Mouse (Mus musculus): ENCODE results near the gene Socs5.

The Socs5 gene

GRCm38 (mm10) chr17:87167407-87167806 is 59.9 kb downstream of the Socs5 start:
- peak; percentile 25 to 33 for DNase-seq (ENCODE audit: low spot score in 2 of 2)

GRCm38 (mm10) chr17:87169076-87169475 is 61.6 kb downstream of the Socs5 start:
- peak; percentile 31 to 55 for DNase-seq (ENCODE audit: low spot score in 2 of 2)

GRCm38 (mm10) chr17:87170364-87170763 is 62.9 kb downstream of the Socs5 start:
- DNase-seq (ENCODE audit: low spot score in 2 of 2), result no peak

GRCm38 (mm10) chr17:87172031-87172430 is 64.6 kb downstream of the Socs5 start:
- DNase-seq (ENCODE audit: low spot score in 2 of 2), result no peak

GRCm38 (mm10) chr17:87173966-87174365 is 66.5 kb downstream of the Socs5 start:
- DNase-seq (ENCODE audit: low spot score in 2 of 2), result no peak

- DNase-seq (ENCODE audit: low spot score in 2 of 2), result peak in 1 of 2 experiments; percentile 26
Measured at GRCm38 (mm10) chr17:87174651-87175331, 67.3 kb downstream of the Socs5 start.

- no peak for DNase-seq (ENCODE audit: low spot score in 2 of 2)
Measured at GRCm38 (mm10) chr17:87176066-87177012, 68.9 kb downstream of the Socs5 start.

- DNase-seq (ENCODE audit: low spot score in 2 of 2), result peak; percentile 50 to 59
Measured at GRCm38 (mm10) chr17:87178596-87179590, 71.4 kb downstream of the Socs5 start.

- no peak for DNase-seq (ENCODE audit: low spot score in 2 of 2)
Measured at GRCm38 (mm10) chr17:87179939-87180550, 72.6 kb downstream of the Socs5 start.

GRCm38 (mm10) chr17:87181683-87182346 is 74.3 kb downstream of the Socs5 start:
- DNase-seq (ENCODE audit: low spot score in 2 of 2), result no peak

GRCm38 (mm10) chr17:87185461-87186066 is 78.1 kb downstream of the Socs5 start:
- DNase-seq (ENCODE audit: low spot score in 2 of 2), result no peak

GRCm38 (mm10) chr17:87187005-87187404 is 79.5 kb downstream of the Socs5 start:
- no peak for DNase-seq (ENCODE audit: low spot score in 2 of 2)
